Mouse (Mus musculus) adipocyte (in vitro differentiated cells): ENCODE data around the gene Satl1.
A peak's percentile ranks its signal among the peaks of the same experiment; 100 is the strongest.

ENCODE experiments used
- DNase-seq: peaks from one replicate; pipeline ENCODE4 v3.0.0-alpha.2; 2016; ENCODE audit warnings: low spot score

Satl1 gene

GRCm38 (mm10) chrX:112406679-112407078 lies at the start of gene Satl1:
TSS of gene Satl1 (minus strand) at chrX:112406779.
- no peak for DNase-seq

- DNase-seq, result no peak
Observed at GRCm38 (mm10) chrX:112438064-112438463, 31.5 kb upstream of the Satl1 start.

GRCm38 (mm10) chrX:112437580-112437979 lies 31.0 kb upstream of the Satl1 start:
- no peak for DNase-seq

- peak; percentile 33 for DNase-seq
Observed at GRCm38 (mm10) chrX:112422998-112423397, 16.4 kb upstream of the Satl1 start.

- DNase-seq, result no peak
Observed at GRCm38 (mm10) chrX:112412309-112412708, 5.7 kb upstream of the Satl1 start.

- peak; percentile 56 for DNase-seq
Observed at GRCm38 (mm10) chrX:112370577-112371410, 35.8 kb downstream of the Satl1 start.

GRCm38 (mm10) chrX:112368426-112368825 lies 38.2 kb downstream of the Satl1 start:
- DNase-seq, result peak; percentile 14

GRCm38 (mm10) chrX:112348395-112348791 lies 58.2 kb downstream of the Satl1 start:
- DNase-seq, result peak; percentile 63

GRCm38 (mm10) chrX:112347467-112348394 lies 58.8 kb downstream of the Satl1 start:
- no peak for DNase-seq

GRCm38 (mm10) chrX:112339486-112339885 lies 67.1 kb downstream of the Satl1 start:
- DNase-seq, result no peak
